Mouse (Mus musculus) ES-E14 (cell line): ENCODE measurements at regions not wholly inside any gene's neighbourhood (a gene's known extent, or its start where the extent isn't known, plus 50 kb on each side); places are given as distances from the start of the nearest gene placed in this dataset.
A peak's percentile ranks its signal among the peaks of the same experiment; 100 is the strongest.
"Not testable (repeated sequence)": the region's sequence is repeated elsewhere in the genome, so short reads cannot be mapped to it uniquely, and the experiment has no call there.

Experiments used
- DNase-seq: peaks from one replicate; pipeline ENCODE4 v3.0.0-alpha.2; 2013; ENCODE audit warnings: low read depth, low spot score
- H3K27ac ChIP-seq: 2 replicates; pipeline ENCODE4 v1.5.1; 2012; ENCODE audit warnings: low read depth, mild to moderate bottlenecking, low read length, moderate library complexity, mixed read lengths; ENCODE audit not compliant: poor library complexity, insufficient read depth, severe bottlenecking
- H3K36me3 ChIP-seq: 2 replicates; pipeline ENCODE4 v1.6.1; 2012; ENCODE audit warnings: mild to moderate bottlenecking, low read length, moderate library complexity, mixed read lengths; ENCODE audit not compliant: control insufficient read depth, poor library complexity, insufficient read depth, severe bottlenecking
- H3K4me1 ChIP-seq, 2 experiments: fragments of 150-350 bp in 1 of 2; sonication (generic) in 1 of 2; 2 replicates each; pipeline ENCODE4 v1.6.1; 2012; ENCODE audit warnings: low read length in 2 of 2, mild to moderate bottlenecking in 1 of 2, mixed read lengths in 1 of 2; ENCODE audit not compliant: control insufficient read depth in 2 of 2, insufficient read depth in 2 of 2, poor library complexity in 1 of 2
- H3K4me3 ChIP-seq, 2 experiments: fragments of 150-350 bp in 1 of 2; sonication (generic) in 1 of 2; 2 replicates each; pipeline ENCODE4 v1.5.1; 2012; ENCODE audit warnings: low read length in 2 of 2, low read depth in 1 of 2, mild to moderate bottlenecking in 1 of 2, mixed read lengths in 1 of 2; ENCODE audit not compliant: insufficient read depth in 1 of 2, poor library complexity in 1 of 2, severe bottlenecking in 1 of 2
- H3K9ac ChIP-seq: 2 replicates; pipeline ENCODE4 v1.6.1; 2012; ENCODE audit warnings: low read depth, mild to moderate bottlenecking, low read length, mixed read lengths; ENCODE audit not compliant: poor library complexity, insufficient read depth, severe bottlenecking
- H3K9me3 ChIP-seq: fragments of 150-350 bp; sonication (generic); 2 replicates; pipeline ENCODE4 v1.6.1; 2012; ENCODE audit warnings: low read depth, mild to moderate bottlenecking, low read length; ENCODE audit not compliant: control insufficient read depth, insufficient read depth
- CHD2 ChIP-seq: IDR thresholded peaks from 2 replicates; pipeline ENCODE4 v1.6.1; 2014; ENCODE audit warnings: mild to moderate bottlenecking, low read depth, low read length, inconsistent platforms
- HCFC1 ChIP-seq: IDR thresholded peaks from 2 replicates; pipeline ENCODE4 v1.6.1; 2012; ENCODE audit warnings: low read length, inconsistent platforms, borderline replicate concordance; ENCODE audit not compliant: insufficient read depth
- MAFK ChIP-seq: IDR thresholded peaks from 2 replicates; pipeline ENCODE4 v1.6.1; 2014; ENCODE audit warnings: mild to moderate bottlenecking, low read depth, low read length, inconsistent platforms; ENCODE audit not compliant: insufficient read depth
- ZC3H11A ChIP-seq: IDR thresholded peaks from 2 replicates; pipeline ENCODE4 v1.6.1; 2012; ENCODE audit warnings: low read depth, mild to moderate bottlenecking, inconsistent platforms, low read length, borderline replicate concordance
- ZNF384 ChIP-seq: IDR thresholded peaks from 2 replicates; pipeline ENCODE4 v1.6.1; 2012; ENCODE audit warnings: low read depth, low read length, inconsistent platforms
- in situ Hi-C, 2 experiments: fragments of 600-800 bp; cut with MboI; formaldehyde crosslinking; loops; one replicate each; pipeline ENCODE4 v1.15.1; 2025; ENCODE audit warnings: low sequenced_read_pairs in 2 of 2, inconsistent platforms in 1 of 2; ENCODE audit not compliant: unreplicated experiment in 2 of 2

DNA sequence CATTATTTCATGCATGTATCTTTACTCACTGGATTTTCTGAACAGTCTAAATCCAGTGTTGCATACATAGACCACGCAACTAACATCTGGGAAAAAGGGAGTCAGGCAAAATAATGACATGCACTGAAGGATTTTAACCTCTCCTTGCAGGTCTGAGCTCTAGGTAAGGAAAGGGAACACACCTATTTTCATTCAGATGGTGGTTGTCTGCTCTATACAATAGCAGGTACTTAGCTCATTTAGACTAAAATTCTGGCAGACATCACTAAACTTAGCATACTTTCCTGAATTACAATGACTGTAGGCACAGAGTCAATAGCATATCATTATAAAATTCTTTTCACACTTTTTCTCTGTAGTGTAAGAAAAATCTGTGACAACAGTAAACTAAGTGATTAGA is 1867.8 kb upstream of the G6pd2 start:
- in situ Hi-C loops = no loop called here
- Histone ChIP-seq H3K27ac (no peak overlapping the region), H3K4me3 (no peak overlapping the region), H3K4me1 (peaks cover 2 to 7% of the 10 kb centered on the region in 2 experiments; a peak in 1 of 4 replicates), H3K9me3 (no peaks in the 10 kb centered on the region), H3K9ac (no peak overlapping the region), H3K36me3 (no peaks in the 10 kb centered on the region; the same call in 1 of the 2 replicates)
- TF ChIP-seq ZC3H11A (no peak), CHD2 (no peak), HCFC1 (no peak), MAFK (no peak)
- no peak for DNase-seq

DNA sequence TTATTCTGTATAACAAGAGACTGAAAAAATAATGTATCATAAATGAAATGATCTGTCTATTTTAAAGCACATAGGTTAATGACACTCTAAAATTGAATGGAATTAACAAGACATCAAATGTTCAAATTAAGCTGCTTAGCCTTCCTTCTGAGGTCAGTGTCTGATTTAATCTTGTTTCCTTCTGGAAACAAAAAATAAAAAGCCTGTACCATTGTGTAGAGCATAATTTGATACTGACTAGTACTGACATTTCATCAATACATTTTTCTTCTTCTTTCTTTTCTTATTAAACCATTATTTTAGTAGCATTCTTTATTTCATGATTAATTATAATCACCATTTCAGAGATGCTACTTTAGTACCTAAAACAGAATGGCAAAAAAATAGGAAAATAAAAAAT is 1862.9 kb upstream of the G6pd2 start:
- Histone ChIP-seq H3K9me3 (no peaks in the 10 kb centered on the region), H3K9ac (no peak overlapping the region), H3K27ac (no peak overlapping the region), H3K4me1 (peaks cover 4 to 7% of the 10 kb centered on the region in 2 experiments; a peak in 2 of 4 replicates), H3K36me3 (peaks cover 3% of the 10 kb centered on the region), H3K4me3 (no peak overlapping the region)
- TF ChIP-seq ZC3H11A = no peak
- no peak for TF ChIP-seq MAFK
- TF ChIP-seq ZNF384 = no peak
- no peak for TF ChIP-seq HCFC1
- TF ChIP-seq CHD2 = no peak
- in situ Hi-C loops = no loop called here
- no peak for DNase-seq

DNA sequence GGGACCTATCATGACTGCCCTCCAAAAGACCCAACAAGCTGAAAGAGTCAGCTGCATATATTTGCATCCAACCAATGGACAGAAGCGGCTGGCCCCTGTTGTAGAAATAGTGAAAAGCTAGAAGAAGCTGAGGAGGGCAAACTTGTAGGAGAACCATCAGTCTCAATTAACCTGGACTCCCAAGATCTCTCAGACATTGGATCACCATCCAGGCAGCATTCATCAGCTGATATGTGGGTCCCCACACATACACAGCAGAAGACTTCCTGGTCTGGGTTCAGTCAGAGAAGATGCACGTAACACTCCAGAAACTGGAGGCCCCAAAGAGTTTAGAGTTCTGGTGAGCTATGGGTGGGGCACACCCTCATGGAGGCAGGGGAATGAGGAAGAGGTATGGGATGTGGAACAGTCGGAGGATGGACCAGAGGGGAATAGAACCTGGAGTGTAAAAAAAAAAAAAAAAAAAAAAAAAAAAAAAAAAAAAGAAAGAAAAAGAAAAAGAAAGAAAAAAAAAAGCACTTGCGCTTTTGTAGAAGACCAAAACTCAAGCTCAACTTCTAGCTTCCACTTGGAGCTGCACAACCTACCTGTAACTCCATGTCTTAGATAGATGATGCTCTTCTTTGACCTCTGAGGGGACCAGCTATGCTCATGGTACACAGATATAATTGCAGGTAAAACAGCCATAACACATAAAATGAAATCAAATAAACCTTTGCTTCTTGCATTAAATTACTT is 1860.6 kb upstream of the G6pd2 start:
- Histone ChIP-seq H3K9me3 (no peaks in the 10 kb centered on the region), H3K36me3 (peaks cover 3% of the 10 kb centered on the region), H3K4me1 (peaks cover 0 to 4% of the 10 kb centered on the region in 2 experiments; a peak in 2 of 4 replicates), H3K9ac (peak overlapping the region; percentile 32; the same call in 1 of the 2 replicates), H3K4me3 (peak overlapping the region in 1 of 2 experiments; percentile 4; a peak in 1 of 4 replicates), H3K27ac (peak overlapping the region; percentile 93; the same call in 1 of the 2 replicates)
- no peak for DNase-seq
- peak; percentile 93 for TF ChIP-seq ZNF384
- no peak for TF ChIP-seq CHD2
- no peak for TF ChIP-seq MAFK
- TF ChIP-seq HCFC1 = no peak
- no peak for TF ChIP-seq ZC3H11A
- in situ Hi-C loops = no loop called here

DNA sequence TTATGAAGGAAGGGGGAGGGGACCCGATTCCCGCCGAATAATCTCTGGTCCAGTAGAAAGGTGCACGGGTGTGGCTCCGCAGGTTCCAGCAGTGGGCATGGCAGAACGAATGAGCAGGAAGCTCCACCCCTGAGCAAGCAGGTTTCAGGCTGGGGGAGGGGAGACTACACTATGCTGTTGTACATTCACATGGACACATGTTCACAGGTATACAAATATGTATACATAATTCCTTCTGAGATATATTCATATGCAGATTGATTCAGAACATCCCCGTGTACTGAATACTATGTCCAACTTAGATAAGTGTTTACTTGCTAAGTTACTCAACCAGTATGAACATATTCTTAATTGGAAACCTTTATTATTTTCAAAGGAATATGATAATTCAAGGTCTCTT is 1852.4 kb upstream of the G6pd2 start:
- H3K4me3 ChIP-seq, H3K9me3 ChIP-seq, H3K27ac ChIP-seq, DNase-seq, H3K9ac ChIP-seq, in situ Hi-C loops, H3K36me3 ChIP-seq, H3K4me1 ChIP-seq: not testable (repeated sequence)

DNA sequence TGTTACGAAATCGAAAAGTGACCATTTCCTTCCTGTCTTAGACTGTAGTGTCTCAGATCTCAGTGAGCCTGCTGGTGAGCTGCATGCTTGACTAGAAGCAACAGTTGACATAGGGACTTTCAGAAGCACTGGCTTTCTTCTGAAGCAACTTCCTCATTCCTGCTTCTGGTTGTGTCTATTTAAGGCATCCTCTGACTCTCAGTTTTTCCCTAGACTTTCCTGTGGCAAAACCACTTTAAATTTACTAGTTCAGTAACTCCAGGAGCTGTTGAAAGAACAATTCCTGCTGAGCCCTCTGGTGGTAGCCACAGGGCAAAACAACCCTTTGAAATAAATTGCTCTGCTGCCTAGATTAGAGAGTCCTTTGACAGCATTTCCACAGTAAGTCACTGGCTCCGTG is 1811.9 kb upstream of the G6pd2 start:
- in situ Hi-C loops = no loop called here
- H3K27ac ChIP-seq = no peak overlapping the region
- no peak for TF ChIP-seq HCFC1
- TF ChIP-seq ZC3H11A = peak; percentile 84; the same call in 1 of the 2 replicates
- no peak for TF ChIP-seq ZNF384
- H3K9me3 ChIP-seq = no peaks in the 10 kb centered on the region
- no peaks in the 10 kb centered on the region for H3K4me1 ChIP-seq
- no peak overlapping the region for H3K9ac ChIP-seq
- DNase-seq = peak; percentile 50
- no peaks in the 10 kb centered on the region for H3K36me3 ChIP-seq
- no peak overlapping the region for H3K4me3 ChIP-seq

DNA sequence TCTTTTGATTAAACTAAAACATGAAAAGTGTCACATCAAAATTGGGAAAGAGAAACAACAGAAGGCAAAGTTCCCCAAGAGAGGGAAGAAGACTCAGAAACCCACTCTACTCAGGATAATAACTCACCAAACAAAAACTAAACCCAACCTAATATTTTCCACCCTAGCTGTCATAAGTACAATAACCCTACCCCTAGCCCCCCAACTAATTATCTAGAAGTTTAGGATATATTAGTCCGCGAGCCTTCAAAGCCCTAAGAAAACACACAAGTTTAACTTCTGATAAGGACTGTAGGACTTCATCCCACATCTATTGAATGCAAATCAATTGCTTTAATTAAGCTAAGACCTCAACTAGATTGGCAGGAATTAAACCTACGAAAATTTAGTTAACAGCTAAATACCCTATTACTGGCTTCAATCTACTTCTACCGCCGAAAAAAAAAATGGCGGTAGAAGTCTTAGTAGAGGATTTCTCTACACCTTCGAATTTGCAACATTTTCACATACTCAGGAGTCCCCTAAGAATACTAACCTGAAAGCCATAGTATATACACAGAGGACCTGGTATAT is 1765.9 kb upstream of the G6pd2 start:
- H3K4me1 ChIP-seq, DNase-seq, H3K9ac ChIP-seq, in situ Hi-C loops, H3K27ac ChIP-seq, H3K36me3 ChIP-seq, H3K9me3 ChIP-seq, H3K4me3 ChIP-seq: not testable (repeated sequence)
